Mouse (Mus musculus): ENCODE results near the gene Drosha.
"Not testable (repeated sequence)": the region's sequence is repeated elsewhere in the genome, so short reads cannot be mapped to it uniquely, and the experiment has no call there.

Drosha gene

GRCm38 (mm10) chr15:12824197-12824952 lies at the start of gene Drosha, which contains the start of gene 6030458C11Rik:
Gene Drosha (plus strand): TSS chr15:12824815.
Gene 6030458C11Rik (minus strand): TSS chr15:12824649.
- DNase-seq (ENCODE audit: low read depth, low spot score), result peak; percentile 100

GRCm38 (mm10) chr15:12781296-12781695 lies 43.3 kb upstream of the Drosha start:
- DNase-seq (ENCODE audit: low read depth, low spot score), result no peak

GRCm38 (mm10) chr15:12781729-12782326 lies 42.8 kb upstream of the Drosha start:
- no peak for DNase-seq (ENCODE audit: low read depth, low spot score)

- DNase-seq (ENCODE audit: low read depth, low spot score), result no peak
These were observed 36.1 kb upstream of the Drosha start for GRCm38 (mm10) chr15:12788536-12788935.

GRCm38 (mm10) chr15:12789406-12789867 lies 35.2 kb upstream of the Drosha start:
- no peak for DNase-seq (ENCODE audit: low read depth, low spot score)

- no peak for DNase-seq (ENCODE audit: low read depth, low spot score)
These were observed 30.3 kb upstream of the Drosha start for GRCm38 (mm10) chr15:12794311-12794710.

GRCm38 (mm10) chr15:12795457-12795894 lies 29.1 kb upstream of the Drosha start:
- DNase-seq (ENCODE audit: low read depth, low spot score), result peak; percentile 58

GRCm38 (mm10) chr15:12795909-12796470 lies 28.6 kb upstream of the Drosha start:
- no peak for DNase-seq (ENCODE audit: low read depth, low spot score)

GRCm38 (mm10) chr15:12798043-12798442 lies 26.6 kb upstream of the Drosha start:
- no peak for DNase-seq (ENCODE audit: low read depth, low spot score)

- DNase-seq (ENCODE audit: low read depth, low spot score), result no peak
These were observed 24.0 kb upstream of the Drosha start for GRCm38 (mm10) chr15:12800405-12801141.

GRCm38 (mm10) chr15:12801142-12801506 lies 23.5 kb upstream of the Drosha start:
- not testable (repeated sequence) for DNase-seq (ENCODE audit: low read depth, low spot score)

GRCm38 (mm10) chr15:12805071-12805470 lies 19.5 kb upstream of the Drosha start:
- no peak for DNase-seq (ENCODE audit: low read depth, low spot score)

- no peak for DNase-seq (ENCODE audit: low read depth, low spot score)
These were observed 17.5 kb upstream of the Drosha start for GRCm38 (mm10) chr15:12807088-12807487.

- no peak for DNase-seq (ENCODE audit: low read depth, low spot score)
These were observed 15.3 kb upstream of the Drosha start for GRCm38 (mm10) chr15:12809305-12809704.

- no peak for DNase-seq (ENCODE audit: low read depth, low spot score)
These were observed 12.0 kb upstream of the Drosha start for GRCm38 (mm10) chr15:12812646-12813045.

- no peak for DNase-seq (ENCODE audit: low read depth, low spot score)
These were observed 7.0 kb upstream of the Drosha start for GRCm38 (mm10) chr15:12817592-12817991.

GRCm38 (mm10) chr15:12822416-12823395 lies 1.9 kb upstream of the Drosha start:
- peak; percentile 35 for DNase-seq (ENCODE audit: low read depth, low spot score)

- peak; percentile 32 for DNase-seq (ENCODE audit: low read depth, low spot score)
These were observed 1.0 kb upstream of the Drosha start for GRCm38 (mm10) chr15:12823455-12824119.

- no peak for DNase-seq (ENCODE audit: low read depth, low spot score)
These were observed 350 bp downstream of the Drosha start for GRCm38 (mm10) chr15:12824965-12825364.

GRCm38 (mm10) chr15:12825408-12825807 lies 793 bp downstream of the Drosha start:
- DNase-seq (ENCODE audit: low read depth, low spot score), result no peak

Measured in c-Kit-negative CD71-positive TER-119-positive erythroid progenitor cells, embryonic 14.5 days (primary cell).